7 mouse cellular contexts compared by ENCODE assay signal in genomic region chr1:93636211-93636897, GRCm38 (mm10). TPM values are rescaled to one million over a fixed set of nuclear protein-coding genes. Genes with fewer than 3 reads are reported as not detected.
DNase-seq lines count a peak whose midpoint lies in the region; ATAC-seq and TF ChIP-seq lines count a peak whose summit lies in the region.

No protein-coding gene starts in this region.

- WGBS in lung, postnatal 0 days, result 27% methylated on average over 7 of the region's 7 CpGs
- WGBS in embryonic facial prominence, embryonic 10.5 days, result 33% methylated on average over 7 of the region's 7 CpGs
- WGBS in hindbrain, postnatal 0 days, result 28% methylated on average over 7 of the region's 7 CpGs

- H3K36me3 ChIP-seq in lung, postnatal 0 days (ENCODE audit: insufficient read depth, low read length), result no peaks in the 10 kb centered on the region
- H3K36me3 ChIP-seq in embryonic facial prominence, embryonic 10.5 days (replicated peaks), result peaks cover 18% of the 10 kb centered on the region
- H3K36me3 ChIP-seq in hindbrain, postnatal 0 days (ENCODE audit: insufficient read depth, low read length), result no peaks in the 10 kb centered on the region
- H3K36me3 ChIP-seq in myocyte (ENCODE audit: control insufficient read depth, insufficient read depth), result no peaks in the 10 kb centered on the region

- H3K4me3 ChIP-seq in lung, postnatal 0 days (ENCODE audit: low read depth, low read length), result peak overlapping the region; percentile 96
- H3K4me3 ChIP-seq in embryonic facial prominence, embryonic 10.5 days, result peak overlapping the region; percentile 79
- peak overlapping the region; percentile 96 for H3K4me3 ChIP-seq in hindbrain, postnatal 0 days (ENCODE audit: low read length)
- H3K4me3 ChIP-seq in myocyte, result peak overlapping the region; percentile 68

- TF ChIP-seq POLR2A in myocyte (IDR thresholded peaks at IDR 0.05; ENCODE audit: insufficient read length, low read depth), result no peak

- no peaks in the 10 kb centered on the region for H3K27me3 ChIP-seq in lung, postnatal 0 days (replicated peaks; ENCODE audit: insufficient read depth, low read length)
- no peaks in the 10 kb centered on the region for H3K27me3 ChIP-seq in embryonic facial prominence, embryonic 10.5 days (replicated peaks; ENCODE audit: low read depth, poor library complexity, severe bottlenecking)
- H3K27me3 ChIP-seq in hindbrain, postnatal 0 days (ENCODE audit: insufficient read depth, low read length), result no peaks in the 10 kb centered on the region
- H3K27me3 ChIP-seq in myocyte (ENCODE audit: control insufficient read depth, insufficient read depth, insufficient read length), result no peaks in the 10 kb centered on the region

- peak; percentile 27 for ATAC-seq in lung, postnatal 0 days
- ATAC-seq in hindbrain, postnatal 0 days, result peak; percentile 28

- TF ChIP-seq EP300 in lung, postnatal 0 days (IDR thresholded peaks at IDR 0.05), result no peak

- H3K9ac ChIP-seq in lung, postnatal 0 days (replicated peaks; ENCODE audit: low read depth), result 0 out of 2 replicates have a peak overlapping the region, but pooled peaks have one; percentile 2
- H3K9ac ChIP-seq in hindbrain, postnatal 0 days (replicated peaks; ENCODE audit: low read length), result peak overlapping the region; percentile 43

- H3K79me2 ChIP-seq in myocyte (ENCODE audit: control insufficient read depth, insufficient read depth), result peaks cover 29% of the 10 kb centered on the region

- H3K4me1 ChIP-seq in lung, postnatal 0 days (ENCODE audit: insufficient read depth, low read depth, low read length), result peaks cover 6% of the 10 kb centered on the region; the same call in 1 of the 2 replicates
- H3K4me1 ChIP-seq in embryonic facial prominence, embryonic 10.5 days, result peaks cover 25% of the 10 kb centered on the region
- H3K4me1 ChIP-seq in hindbrain, postnatal 0 days (ENCODE audit: insufficient read depth, low read length), result peaks cover 13% of the 10 kb centered on the region

- H3K4me2 ChIP-seq in lung, postnatal 0 days (replicated peaks; ENCODE audit: low read depth, low read length), result peak overlapping the region; percentile 90
- peak overlapping the region; percentile 72 for H3K4me2 ChIP-seq in hindbrain, postnatal 0 days (ENCODE audit: low read depth, low read length)
- H3K4me2 ChIP-seq in myocyte (ENCODE audit: low read depth), result peak overlapping the region; percentile 96

- peak; percentile 71 for DNase-seq in lung, postnatal 0 days (ENCODE audit: low spot score)
- no peak for DNase-seq in lung, postnatal 14 days
- DNase-seq in embryonic facial prominence, embryonic 10.5 days (ENCODE audit: low spot score), result no peak
- DNase-seq in hindbrain, postnatal 0 days (ENCODE audit: low spot score), result peak; percentile 47
- DNase-seq in adrenal gland, adult 8-10 months, result no peak
- no peak for DNase-seq in spleen, postnatal 14 days (ENCODE audit: low spot score in 2 of 2)

- TF ChIP-seq CTCF in lung, postnatal 0 days (IDR thresholded peaks at IDR 0.05), result peak; percentile 62
- peak; percentile 57 for TF ChIP-seq CTCF in hindbrain, postnatal 0 days (IDR thresholded peaks at IDR 0.05; ENCODE audit: low read depth)

- no peaks in the 10 kb centered on the region for H3K9me3 ChIP-seq in lung, postnatal 0 days (ENCODE audit: low read length)
- H3K9me3 ChIP-seq in embryonic facial prominence, embryonic 10.5 days, result no peaks in the 10 kb centered on the region
- no peaks in the 10 kb centered on the region for H3K9me3 ChIP-seq in hindbrain, postnatal 0 days (ENCODE audit: low read length)

- peak overlapping the region; percentile 28 for H3K27ac ChIP-seq in lung, postnatal 0 days (ENCODE audit: low read length)
- H3K27ac ChIP-seq in embryonic facial prominence, embryonic 10.5 days (replicated peaks), result peak overlapping the region; percentile 90
- H3K27ac ChIP-seq in hindbrain, postnatal 0 days, result peak overlapping the region; percentile 87

- no peak overlapping the region for H3ac ChIP-seq in myocyte (ENCODE audit: control insufficient read depth, insufficient read length)

TF ChIP-seq in myocyte, 11 proteins besides CTCF, POLR2A, EP300 and RAD21:
- TF ChIP-seq CEBPB (IDR thresholded peaks at IDR 0.05; ENCODE audit: insufficient read depth, poor library complexity, severe bottlenecking) (no peak), E2F4 (IDR thresholded peaks at IDR 0.05; ENCODE audit: insufficient read depth) (no peak), USF1 (IDR thresholded peaks at IDR 0.05; ENCODE audit: low read depth) (no peak), MAX (IDR thresholded peaks at IDR 0.05; ENCODE audit: low read depth) (no peak), POLR2AphosphoS2 (IDR thresholded peaks at IDR 0.05; ENCODE audit: insufficient read length, low read depth) (no peak), TCF3 (IDR thresholded peaks at IDR 0.05; ENCODE audit: insufficient read length, low read depth) (no peak), SRF (IDR thresholded peaks at IDR 0.05; ENCODE audit: control insufficient read depth, insufficient read length, low read depth) (no peak), REST (IDR thresholded peaks at IDR 0.05; ENCODE audit: insufficient read depth, insufficient read length) (no peak)

RNA-seq across cellular contexts. Expression of gene Stk25, which starts 22.1 kb away (rescaled TPM):
- 140 and 148 TPM in 2 replicates for polyA plus RNA-seq in lung, postnatal 0 days (2015; fragmentation: Nextera tagmentation; extraction: Ambion mirVana)
- 164 and 174 TPM in 2 replicates for polyA plus RNA-seq in embryonic facial prominence, embryonic 10.5 days (2016; fragmentation: Nextera tagmentation; extraction: Ambion mirVana)
- total RNA-seq in hindbrain, postnatal 0 days (2014; rRNA removed), result 261 and 340 TPM in 2 replicates
- 309 and 328 TPM in 2 replicates for polyA plus RNA-seq in hindbrain, postnatal 0 days (2015; fragmentation: Nextera tagmentation; extraction: Ambion mirVana)
- 119 TPM for polyA plus RNA-seq in myocyte (2012; fragmentation: generic; extraction: Trizol)
- total RNA-seq in adrenal gland, adult 8-10 months (2022), result 100 to 1,000 TPM; 135 to 201 (median 170) TPM

RNA-seq across cellular contexts. Expression of gene Bok, which starts 49.1 kb away (rescaled TPM):
- polyA plus RNA-seq in lung, postnatal 0 days (2015; fragmentation: Nextera tagmentation; extraction: Ambion mirVana), result 30.9 and 31.2 TPM in 2 replicates
- 38.1 and 38.6 TPM in 2 replicates for polyA plus RNA-seq in embryonic facial prominence, embryonic 10.5 days (2016; fragmentation: Nextera tagmentation; extraction: Ambion mirVana)
- total RNA-seq in hindbrain, postnatal 0 days (2014; rRNA removed), result 133 and 136 TPM in 2 replicates
- polyA plus RNA-seq in hindbrain, postnatal 0 days (2015; fragmentation: Nextera tagmentation; extraction: Ambion mirVana), result 97.6 and 103 TPM in 2 replicates
- polyA plus RNA-seq in myocyte (2012; fragmentation: generic; extraction: Trizol), result 37.8 TPM
- 10 to 100 TPM in 3 of 4 experiments, 1 to 10 TPM in 1; 9.1 to 13.5 (median 11.1) TPM for total RNA-seq in adrenal gland, adult 8-10 months (2022)

Comparison
In these comparisons a context has a peak if more than half of its experiments do, and no peak if none do; other contexts are left out.
1. DNase-seq: peak in lung, postnatal 0 days (single experiment) and hindbrain, postnatal 0 days (single experiment); none in lung, postnatal 14 days (single experiment), embryonic facial prominence, embryonic 10.5 days (single experiment), adrenal gland, adult 8-10 months (single experiment) and spleen, postnatal 14 days (0 of 2).
2. H3K27ac ChIP-seq: peak in every context shown above with its lines; median percentile 90 in embryonic facial prominence, embryonic 10.5 days; 87 in hindbrain, postnatal 0 days; 28 in lung, postnatal 0 days.
3. Peak in every context shown above with its lines, with median percentiles within 50 percentile points of each other: H3K4me2 ChIP-seq and H3K4me3 ChIP-seq.